Mouse (Mus musculus) ovary, adult 18-20 months (tissue): Measurements from ENCODE around the gene Med29.
A peak's percentile ranks its signal among the peaks of the same experiment; 100 is the strongest.
"Not testable (repeated sequence)": the region's sequence is repeated elsewhere in the genome, so short reads cannot be mapped to it uniquely, and the experiment has no call there.

ENCODE experiments used
- DNase-seq: peaks from one replicate; pipeline ENCODE4 v3.0.0; 2022; ENCODE audit warnings: low spot score, mixed read lengths

The Med29 gene

GRCm38 (mm10) chr7:28395425-28395824, 2.9 kb upstream of the Med29 start:
- DNase-seq = no peak

- no peak for DNase-seq
Observed at GRCm38 (mm10) chr7:28393272-28393951, 904 bp upstream of the Med29 start.

- no peak for DNase-seq
Observed at GRCm38 (mm10) chr7:28390331-28390730, 2.2 kb downstream of the Med29 start.

GRCm38 (mm10) chr7:28387384-28387783, 5.1 kb downstream of the Med29 start:
- not testable (repeated sequence) for DNase-seq

GRCm38 (mm10) chr7:28386877-28387276, 5.6 kb downstream of the Med29 start:
- not testable (repeated sequence) for DNase-seq

GRCm38 (mm10) chr7:28386462-28386861, 6.0 kb downstream of the Med29 start:
- DNase-seq = peak; percentile 68

GRCm38 (mm10) chr7:28386007-28386406, 6.5 kb downstream of the Med29 start:
- DNase-seq = no peak

GRCm38 (mm10) chr7:28385196-28385595, 7.3 kb downstream of the Med29 start:
- DNase-seq = no peak

GRCm38 (mm10) chr7:28384162-28384561, 8.3 kb downstream of the Med29 start:
- DNase-seq = no peak

- DNase-seq = no peak
Observed at GRCm38 (mm10) chr7:28383606-28384005, 8.9 kb downstream of the Med29 start.

- DNase-seq = peak; percentile 59
Observed at GRCm38 (mm10) chr7:28382981-28383396, 9.5 kb downstream of the Med29 start.

GRCm38 (mm10) chr7:28382347-28382951, 10.1 kb downstream of the Med29 start:
- DNase-seq = no peak

GRCm38 (mm10) chr7:28381938-28382337, 10.6 kb downstream of the Med29 start:
- peak; percentile 81 for DNase-seq

- DNase-seq = peak; percentile 81
Observed at GRCm38 (mm10) chr7:28381017-28381790, 11.3 kb downstream of the Med29 start.

- no peak for DNase-seq
Observed at GRCm38 (mm10) chr7:28380237-28381016, 12.1 kb downstream of the Med29 start, which contains the start of gene Zfp36. TSS of gene Zfp36 (minus strand) at chr7:28380253.

GRCm38 (mm10) chr7:28378769-28379651, 13.5 kb downstream of the Med29 start:
- peak; percentile 86 for DNase-seq

- DNase-seq = no peak
Observed at GRCm38 (mm10) chr7:28378066-28378690, 14.3 kb downstream of the Med29 start.

- DNase-seq = no peak
Observed at GRCm38 (mm10) chr7:28377190-28378065, 15.1 kb downstream of the Med29 start.

- DNase-seq = peak; percentile 67
Observed at GRCm38 (mm10) chr7:28376011-28376771, 16.3 kb downstream of the Med29 start.
